Mouse (Mus musculus) lung, postnatal 14 days (tissue): ENCODE results near the gene Kazn.

Experiments
- DNase-seq: peaks from one replicate; pipeline ENCODE4 v3.0.0; 2021

The Kazn gene

DNA sequence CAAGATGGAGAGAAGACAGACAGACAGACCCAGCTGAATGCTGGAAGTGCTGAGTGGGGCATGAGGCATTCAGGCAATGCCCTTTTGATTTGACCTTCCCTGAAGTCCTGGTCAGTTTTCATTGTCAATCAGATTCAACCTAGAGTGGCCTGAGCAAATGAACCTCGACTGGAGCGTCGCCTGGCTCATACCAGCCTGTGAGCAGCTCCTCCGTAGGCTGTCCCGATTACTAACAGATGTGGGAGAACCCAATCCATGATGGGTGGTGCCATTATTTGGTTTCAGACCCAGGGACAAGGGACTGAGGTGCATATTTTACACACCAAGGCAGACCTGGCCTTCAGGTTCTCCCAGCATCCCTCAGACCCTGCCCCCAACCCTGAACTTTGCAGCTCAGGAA is 1.7 kb upstream of the Kazn start:
- DNase-seq: no peak

DNA sequence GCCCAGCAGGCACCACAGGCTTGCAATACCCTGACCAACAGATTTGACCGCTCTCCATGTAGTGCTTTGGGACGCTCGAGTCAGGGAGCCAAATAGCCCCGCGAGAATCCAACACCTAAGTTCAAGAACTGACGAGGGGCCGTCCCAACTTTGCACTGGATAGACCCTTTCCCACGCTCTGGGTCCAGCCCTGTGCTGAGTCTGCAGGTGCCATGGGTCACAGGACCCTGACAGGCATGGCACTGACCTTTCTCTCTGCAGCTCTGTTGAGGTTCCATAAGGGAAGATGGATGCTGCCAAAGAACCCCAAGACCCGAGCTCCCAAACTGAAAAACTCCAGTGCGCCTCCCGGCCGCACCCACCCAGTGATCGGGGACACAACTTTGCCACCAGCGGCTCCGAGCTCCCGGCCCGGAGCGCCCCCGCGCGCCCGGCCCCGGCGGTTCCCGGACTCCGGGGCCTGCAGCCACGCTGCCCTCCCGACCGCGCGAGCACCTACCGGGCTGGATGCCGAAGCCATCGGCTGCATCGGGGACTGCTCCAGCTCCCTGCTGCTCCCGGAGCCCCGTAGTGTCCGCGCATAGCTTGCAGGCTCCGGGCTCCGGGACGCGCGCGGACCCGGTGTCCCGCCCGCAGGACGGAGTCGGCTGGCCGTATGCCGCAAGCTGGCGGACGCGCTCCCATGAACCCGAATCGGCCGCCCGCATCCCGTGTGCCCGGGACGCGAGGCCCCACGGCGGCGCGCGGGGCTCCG is 538 bp downstream of the Kazn start:
- DNase-seq: peak; percentile 75

- peak; percentile 61 for DNase-seq
Measured at GRCm38 (mm10) chr4:142238041-142238440, 1.2 kb downstream of the Kazn start.

GRCm38 (mm10) chr4:142236681-142237080 is 2.5 kb downstream of the Kazn start:
- no peak for DNase-seq

DNA sequence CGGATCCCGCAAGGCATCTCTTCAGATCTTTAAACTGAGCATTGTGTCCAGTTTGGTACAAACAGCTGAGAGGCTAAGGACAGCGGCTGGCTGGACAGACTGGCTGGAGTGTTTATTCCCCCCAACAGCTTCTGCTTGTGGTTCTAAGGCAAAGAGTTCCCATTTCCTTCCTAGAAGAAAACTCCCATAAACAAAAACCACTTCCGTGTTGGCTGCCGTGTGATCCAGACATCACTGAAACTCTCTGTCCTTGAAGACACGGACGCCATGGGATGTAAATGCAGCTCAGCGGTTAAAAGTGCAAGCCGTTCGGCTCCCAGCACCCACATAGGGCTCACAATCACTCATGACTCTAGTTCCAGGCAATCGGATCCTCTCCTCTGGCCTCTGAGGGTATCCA is 3.8 kb downstream of the Kazn start:
- DNase-seq: peak; percentile 51

DNA sequence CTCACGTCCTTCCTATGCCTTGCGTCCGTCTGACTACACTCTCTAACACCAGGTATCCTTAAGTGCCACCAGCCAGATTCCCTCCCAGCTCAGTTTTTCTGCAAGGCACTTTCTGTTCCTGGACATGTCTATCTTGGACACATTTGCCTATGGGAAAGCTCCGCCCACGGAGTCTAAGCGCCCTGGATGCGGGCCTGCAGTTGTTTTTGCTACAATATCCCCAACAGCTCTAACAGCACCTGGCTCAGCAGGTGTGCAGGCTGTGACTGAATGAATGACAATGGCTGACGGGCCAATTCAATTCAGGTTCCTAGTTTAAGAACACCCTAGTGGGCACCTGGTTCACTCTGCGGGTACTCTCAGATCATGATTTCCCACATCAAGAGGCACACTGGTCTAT is 4.4 kb downstream of the Kazn start:
- DNase-seq: no peak

- no peak for DNase-seq
Measured at GRCm38 (mm10) chr4:142228821-142229575, 10.2 kb downstream of the Kazn start.

DNA sequence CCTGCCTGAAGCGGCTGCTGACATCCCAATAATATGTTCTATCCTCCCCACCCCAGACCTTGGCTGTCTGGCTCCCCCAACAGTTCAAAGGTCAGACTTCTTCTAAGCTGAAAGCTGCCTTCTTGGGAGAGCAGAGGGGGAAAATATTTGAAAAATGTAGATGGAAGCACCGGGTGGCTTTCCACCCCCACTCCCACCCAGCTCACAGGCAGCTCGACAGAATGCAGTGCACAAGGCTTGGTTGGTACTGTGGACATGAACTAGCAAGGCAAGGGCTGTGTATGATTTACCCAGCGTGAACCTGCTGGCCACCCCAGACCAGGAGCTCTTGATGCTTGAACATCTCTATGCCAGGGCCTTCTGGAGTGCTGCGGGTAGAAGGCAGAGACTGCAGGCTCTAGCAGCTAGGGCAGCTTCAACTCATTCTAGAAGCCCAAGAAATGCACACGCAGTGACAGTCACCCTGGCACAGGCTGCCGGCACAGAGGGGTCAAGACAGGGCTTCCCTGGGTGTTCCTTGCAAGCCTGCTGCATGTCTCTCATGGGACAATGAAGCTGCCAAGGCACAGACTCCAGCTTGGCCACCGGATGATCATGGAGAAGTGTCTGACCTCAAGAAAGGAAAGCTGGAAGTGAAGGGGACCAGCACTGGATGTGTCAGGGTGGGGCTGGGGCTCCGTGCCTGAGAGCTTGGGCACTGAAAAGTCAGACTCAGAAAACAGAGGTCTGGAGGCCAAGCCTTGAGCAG is 15.1 kb downstream of the Kazn start:
- no peak for DNase-seq

- DNase-seq: no peak
Measured at GRCm38 (mm10) chr4:142222385-142222784, 16.8 kb downstream of the Kazn start.

DNA sequence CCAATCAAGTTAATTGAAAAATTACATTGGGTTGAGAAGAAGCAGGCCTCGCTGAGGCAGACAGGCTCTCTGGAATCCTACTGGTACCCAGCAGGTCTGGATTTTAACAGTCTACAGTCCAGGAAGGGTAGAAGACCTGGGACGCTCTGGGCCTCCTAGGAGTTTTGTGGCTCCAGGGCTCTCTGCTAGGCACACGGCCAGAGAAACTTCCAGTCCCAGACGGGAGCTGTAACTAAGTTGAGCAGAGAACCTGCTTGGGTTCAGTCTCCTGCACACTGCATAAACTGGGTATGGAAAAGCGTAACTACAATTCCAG is 17.5 kb downstream of the Kazn start:
- DNase-seq: no peak

DNA sequence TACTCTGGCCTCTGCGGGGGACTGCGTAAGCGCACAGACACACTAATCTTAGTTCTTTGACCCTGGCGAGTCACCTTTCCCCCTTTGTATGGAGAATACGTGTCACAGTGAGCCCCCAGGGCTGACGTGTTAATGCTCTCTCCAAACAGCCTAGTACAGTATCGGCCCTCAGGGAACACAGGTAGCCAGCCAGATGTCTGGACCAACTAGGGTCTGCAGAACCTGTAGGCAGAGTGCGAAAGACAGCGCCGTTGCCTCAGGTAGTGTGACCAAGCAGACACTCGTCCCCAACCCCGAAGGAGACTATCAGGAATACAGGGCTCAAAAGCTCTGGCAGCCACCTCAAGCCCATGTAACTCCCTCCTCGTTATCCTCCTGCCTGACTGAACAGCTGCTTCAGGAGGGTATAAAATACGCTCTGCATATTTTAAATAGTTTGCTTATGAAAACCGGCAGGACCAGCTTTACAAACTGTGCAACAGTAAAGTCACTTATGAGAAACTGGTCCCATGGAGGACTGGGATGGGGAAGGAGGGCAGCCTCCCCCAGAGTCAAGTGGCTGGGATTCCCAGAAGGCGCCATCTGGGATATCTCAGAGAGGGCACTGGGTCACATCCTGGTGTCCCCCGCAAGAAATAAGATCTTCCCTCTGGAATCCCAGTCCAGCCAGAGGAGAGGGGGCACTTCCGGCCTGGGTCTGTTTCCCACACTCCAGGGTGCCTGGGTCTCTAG is 18.0 kb downstream of the Kazn start:
- DNase-seq: no peak

DNA sequence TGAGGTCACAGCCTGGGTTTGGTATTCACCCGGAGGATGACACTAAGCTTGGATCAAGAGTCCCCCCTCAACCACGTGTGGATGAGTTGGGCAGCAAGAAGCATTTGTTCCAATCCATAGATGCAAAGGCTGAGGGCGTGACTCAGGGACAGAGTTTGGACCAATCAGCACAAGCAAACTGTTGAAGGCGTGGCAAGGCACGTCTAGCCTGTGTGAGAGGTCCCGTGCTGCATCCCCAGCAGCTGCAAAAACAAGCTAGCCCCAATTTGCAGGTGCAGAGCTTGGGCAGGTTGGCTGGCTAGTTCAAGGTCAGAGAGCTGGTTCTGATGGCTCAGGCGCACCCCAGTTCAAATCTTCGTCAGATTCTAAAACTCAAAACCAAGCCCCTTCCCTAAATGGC is 20.2 kb downstream of the Kazn start:
- no peak for DNase-seq

DNA sequence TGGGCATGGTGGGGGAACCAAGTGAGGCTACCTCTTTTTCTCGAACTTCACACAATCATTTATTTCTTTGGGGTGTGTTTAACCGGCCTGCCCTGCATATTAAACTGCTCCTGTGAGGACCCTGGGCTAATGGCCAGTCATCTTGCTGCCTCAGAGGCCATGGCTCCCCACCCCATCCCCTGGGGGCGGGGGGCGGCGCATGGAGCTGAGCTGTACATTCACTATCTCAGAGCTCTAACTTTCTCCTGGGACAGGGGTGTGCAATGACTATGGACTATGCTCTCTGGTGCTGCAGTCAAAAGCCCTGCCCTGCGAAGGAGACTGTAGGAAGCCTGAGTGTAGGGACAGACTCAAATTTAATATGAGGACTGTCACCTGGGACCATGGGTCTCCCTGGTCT is 22.2 kb downstream of the Kazn start:
- no peak for DNase-seq

DNA sequence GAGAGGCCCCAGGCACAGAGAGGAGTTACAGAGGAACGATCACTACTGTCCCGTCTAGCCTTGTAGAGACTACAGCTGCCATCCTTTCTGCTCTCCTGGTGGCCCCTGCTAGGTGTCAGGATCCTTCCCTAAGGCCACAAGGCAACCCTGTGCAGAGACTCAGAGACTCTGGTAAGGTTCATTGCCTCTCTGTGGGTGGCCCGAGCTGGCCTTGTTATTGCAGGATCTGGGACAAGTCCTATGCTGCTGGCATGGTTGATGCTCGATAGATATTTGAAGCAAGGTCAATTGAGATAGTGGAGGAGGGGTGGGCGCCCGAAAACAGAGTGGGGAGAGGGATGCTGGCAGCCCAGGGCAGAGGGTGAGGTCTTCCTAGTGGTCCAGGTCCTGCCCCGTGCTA is 23.4 kb downstream of the Kazn start:
- DNase-seq: no peak

DNA sequence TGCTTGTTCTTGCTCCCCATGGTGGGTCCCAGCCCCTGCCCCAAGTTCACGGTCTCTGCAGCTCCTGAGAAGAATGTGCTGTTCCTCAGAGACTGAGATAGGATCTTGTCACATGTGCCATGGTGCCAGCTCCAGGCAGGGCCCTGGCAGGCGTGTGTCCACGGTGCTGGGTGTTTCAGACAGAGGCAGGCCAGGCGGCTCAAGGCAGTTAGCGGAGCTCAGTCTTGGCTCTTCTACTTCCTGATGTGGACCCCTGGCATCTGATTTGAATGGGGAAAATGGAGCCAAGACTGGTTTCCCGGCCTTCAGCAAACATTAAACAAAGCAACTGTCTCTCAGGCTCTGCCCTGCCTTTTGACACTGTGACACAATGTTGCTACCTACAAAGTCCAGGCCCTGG is 24.7 kb downstream of the Kazn start:
- DNase-seq: no peak

GRCm38 (mm10) chr4:142212425-142212824 is 26.8 kb downstream of the Kazn start:
- no peak for DNase-seq

- no peak for DNase-seq
Measured at GRCm38 (mm10) chr4:142209884-142210283, 29.3 kb downstream of the Kazn start.

- DNase-seq: no peak
Measured at GRCm38 (mm10) chr4:142209476-142209875, 29.7 kb downstream of the Kazn start.

- DNase-seq: no peak
Measured at GRCm38 (mm10) chr4:142205693-142206092, 33.5 kb downstream of the Kazn start.

DNA sequence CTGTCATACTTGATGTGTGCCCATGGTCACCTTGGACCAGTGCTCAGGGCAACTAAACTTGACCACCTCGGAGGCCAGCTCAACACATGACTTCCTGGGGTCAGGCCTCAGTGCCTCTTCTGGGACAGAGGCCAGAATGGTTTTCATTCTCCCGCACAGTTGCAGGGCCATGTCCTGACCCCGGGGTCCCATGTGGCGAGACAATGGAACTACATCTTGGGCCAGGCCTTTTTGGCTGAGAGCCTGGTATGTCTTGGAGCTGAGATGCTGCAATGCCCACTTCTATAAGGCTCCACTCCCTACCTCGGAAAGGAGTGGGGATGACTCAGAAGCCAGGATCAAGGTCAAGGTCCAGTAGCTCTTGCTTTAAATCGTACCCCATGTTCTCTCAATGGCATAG is 42.6 kb downstream of the Kazn start:
- no peak for DNase-seq

DNA sequence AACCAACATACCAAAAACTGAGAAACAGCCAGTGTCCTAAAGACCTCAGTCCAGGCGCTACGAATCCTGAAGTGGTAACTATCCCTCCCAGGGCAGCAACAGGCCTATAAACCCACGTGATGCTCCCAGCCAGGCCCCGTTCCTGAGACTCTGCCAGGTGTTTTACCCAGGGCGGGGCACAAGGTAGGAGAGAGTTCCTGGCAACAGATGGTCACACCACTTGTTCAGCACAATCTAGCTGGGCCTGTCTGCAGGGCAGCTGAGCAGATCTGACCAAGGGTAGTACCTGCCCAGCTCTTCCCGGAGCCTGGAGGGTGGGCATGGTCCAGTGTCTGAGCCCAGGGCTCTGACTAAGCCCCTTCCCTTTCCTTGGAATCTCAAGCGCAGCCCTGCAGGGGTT is 45.4 kb downstream of the Kazn start:
- DNase-seq: peak; percentile 51

- DNase-seq: no peak
Measured at GRCm38 (mm10) chr4:142193151-142193578, 46.0 kb downstream of the Kazn start.

DNA sequence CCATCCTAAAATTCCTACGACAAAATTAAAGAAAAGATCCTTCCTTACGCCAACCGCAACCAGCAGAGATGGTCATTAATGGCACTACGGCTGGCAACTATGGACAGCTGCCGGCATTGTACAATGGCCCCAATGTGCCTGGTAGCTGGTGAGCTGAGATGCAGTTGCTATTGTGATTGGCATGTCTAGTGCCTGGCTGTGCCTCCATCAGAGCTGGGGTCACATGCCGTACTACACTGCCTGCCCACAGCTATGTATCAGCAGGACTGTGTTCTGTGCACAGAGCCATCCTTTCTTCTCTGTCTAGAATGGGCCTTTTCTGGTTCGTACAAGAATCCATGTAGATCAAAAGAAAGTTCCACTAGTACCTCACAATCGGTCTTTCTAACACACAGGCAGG is 49.2 kb downstream of the Kazn start:
- DNase-seq: no peak
